Mouse (Mus musculus): ENCODE measurements at regions not wholly inside any gene's neighbourhood (a gene's known extent, or its start where the extent isn't known, plus 50 kb on each side); places are given as distances from the start of the nearest gene placed in this dataset.

DNA sequence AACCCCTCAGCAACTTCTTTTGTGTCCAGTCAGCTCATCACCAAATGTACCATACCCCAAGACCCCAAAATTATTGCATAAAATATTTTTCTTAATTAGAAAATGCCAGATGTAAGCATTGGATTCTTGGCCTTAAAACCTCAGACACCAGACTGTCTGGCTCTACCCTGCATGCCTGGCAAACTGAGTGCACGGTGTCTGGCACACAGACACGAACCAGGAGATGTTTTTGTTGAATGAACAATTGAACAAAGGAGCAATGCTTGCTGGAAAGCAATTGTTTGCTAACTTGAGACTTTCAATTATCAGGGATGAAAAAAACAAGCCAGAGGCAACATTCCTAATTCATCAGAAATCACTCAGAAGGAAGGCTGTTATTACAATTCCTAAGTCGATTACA is 215.3 kb upstream of the Tmtc4 start:
- no peak overlapping the region for H3K9ac ChIP-seq (replicated peaks; ENCODE audit: low read depth, low read length)
- peaks cover 9% of the 10 kb centered on the region; the same call in 1 of the 2 replicates for H3K4me1 ChIP-seq (ENCODE audit: control insufficient read depth, insufficient read depth)
- H3K9me3 ChIP-seq (replicated peaks; ENCODE audit: control insufficient read depth, low read length), result 0 out of 2 replicates have a peak, but pooled peaks cover 5% of the 10 kb centered on the region
- no peak overlapping the region for H3K4me3 ChIP-seq (ENCODE audit: low read depth, low read length)
- TF ChIP-seq EP300 (IDR thresholded peaks at IDR 0.05; ENCODE audit: low read depth) (no peak), CTCF (IDR thresholded peaks at IDR 0.05; ENCODE audit: low read depth) (no peak)
- no peaks in the 10 kb centered on the region for H3K27me3 ChIP-seq (ENCODE audit: control insufficient read depth, insufficient read depth, low read length)
- no peak overlapping the region for H3K4me2 ChIP-seq (ENCODE audit: low read depth, low read length)
- no peak for ATAC-seq (ENCODE audit: insufficient read depth, low read depth)
- DNase-seq (ENCODE audit: low spot score), result no peak
- H3K27ac ChIP-seq (ENCODE audit: low read depth), result no peak overlapping the region
- H3K36me3 ChIP-seq (replicated peaks; ENCODE audit: control insufficient read depth, insufficient read depth, low read length), result no peaks in the 10 kb centered on the region
- WGBS, result 70% methylated on average over 3 of the region's 3 CpGs

GRCm38 (mm10) chr14:123192574-123192973 is 208.7 kb upstream of the Tmtc4 start:
- Histone ChIP-seq H3K4me1 (ENCODE audit: control insufficient read depth, insufficient read depth) (no peaks in the 10 kb centered on the region), H3K27ac (ENCODE audit: low read depth) (no peak overlapping the region), H3K9me3 (replicated peaks; ENCODE audit: control insufficient read depth, low read length) (0 out of 2 replicates have a peak, but pooled peaks cover 5% of the 10 kb centered on the region), H3K9ac (replicated peaks; ENCODE audit: low read depth, low read length) (no peak overlapping the region), H3K36me3 (replicated peaks; ENCODE audit: control insufficient read depth, insufficient read depth, low read length) (no peaks in the 10 kb centered on the region), H3K27me3 (ENCODE audit: control insufficient read depth, insufficient read depth, low read length) (no peaks in the 10 kb centered on the region), H3K4me2 (ENCODE audit: low read depth, low read length) (no peak overlapping the region), H3K4me3 (ENCODE audit: low read depth, low read length) (no peak overlapping the region)
- no peak for ATAC-seq (ENCODE audit: insufficient read depth, low read depth)
- TF ChIP-seq EP300 (IDR thresholded peaks at IDR 0.05; ENCODE audit: low read depth), result no peak
- DNase-seq (ENCODE audit: low spot score), result no peak
- WGBS, result 54% methylated on average over 2 of the region's 2 CpGs

DNA sequence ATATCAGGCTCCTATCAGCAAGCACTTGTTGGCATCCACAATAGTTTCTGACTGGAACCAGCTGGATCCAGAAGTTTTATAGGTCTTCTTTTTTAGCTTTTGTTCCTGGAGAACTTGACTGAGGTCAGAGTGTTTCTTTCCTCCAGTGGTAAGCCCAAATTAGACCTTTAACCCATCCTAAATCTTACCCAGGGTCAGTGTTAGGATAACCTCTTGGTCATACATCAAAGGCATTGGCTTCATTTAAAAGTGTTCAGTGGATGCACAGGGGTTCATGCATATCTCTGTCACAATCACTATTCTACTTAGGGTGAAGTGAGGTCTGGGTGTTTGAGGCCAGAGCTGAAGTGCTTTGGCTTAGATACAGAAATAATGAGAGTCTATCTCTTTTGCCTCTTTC is 206.9 kb upstream of the Tmtc4 start:
- H3K27me3 ChIP-seq (ENCODE audit: control insufficient read depth, insufficient read depth, low read length), result no peaks in the 10 kb centered on the region
- DNase-seq (ENCODE audit: low spot score) (no peak), ATAC-seq (ENCODE audit: insufficient read depth, low read depth) (no peak)
- no peaks in the 10 kb centered on the region for H3K36me3 ChIP-seq (replicated peaks; ENCODE audit: control insufficient read depth, insufficient read depth, low read length)
- no peak overlapping the region for H3K9ac ChIP-seq (replicated peaks; ENCODE audit: low read depth, low read length)
- no peak for TF ChIP-seq CTCF (IDR thresholded peaks at IDR 0.05; ENCODE audit: low read depth)
- H3K9me3 ChIP-seq (replicated peaks; ENCODE audit: control insufficient read depth, low read length), result no peaks in the 10 kb centered on the region
- no peak overlapping the region for H3K27ac ChIP-seq (ENCODE audit: low read depth)
- H3K4me2 ChIP-seq (ENCODE audit: low read depth, low read length), result no peak overlapping the region
- H3K4me1 ChIP-seq (ENCODE audit: control insufficient read depth, insufficient read depth), result no peaks in the 10 kb centered on the region
- no peak overlapping the region for H3K4me3 ChIP-seq (ENCODE audit: low read depth, low read length)

GRCm38 (mm10) chr14:123187270-123188058 is 203.6 kb upstream of the Tmtc4 start:
- Histone ChIP-seq H3K9me3 (replicated peaks; ENCODE audit: control insufficient read depth, low read length) (no peaks in the 10 kb centered on the region), H3K27me3 (ENCODE audit: control insufficient read depth, insufficient read depth, low read length) (no peaks in the 10 kb centered on the region), H3K4me2 (ENCODE audit: low read depth, low read length) (no peak overlapping the region), H3K4me1 (ENCODE audit: control insufficient read depth, insufficient read depth) (no peaks in the 10 kb centered on the region), H3K4me3 (ENCODE audit: low read depth, low read length) (no peak overlapping the region), H3K36me3 (replicated peaks; ENCODE audit: control insufficient read depth, insufficient read depth, low read length) (no peaks in the 10 kb centered on the region), H3K27ac (ENCODE audit: low read depth) (no peak overlapping the region), H3K9ac (replicated peaks; ENCODE audit: low read depth, low read length) (no peak overlapping the region)
- ATAC-seq (ENCODE audit: insufficient read depth, low read depth) (no peak), DNase-seq (ENCODE audit: low spot score) (no peak)
- TF ChIP-seq CTCF (IDR thresholded peaks at IDR 0.05; ENCODE audit: low read depth), result no peak
- no peak for TF ChIP-seq EP300 (IDR thresholded peaks at IDR 0.05; ENCODE audit: low read depth)
- WGBS, result 60% methylated on average over 11 of the region's 11 CpGs

- Histone ChIP-seq H3K9me3 (replicated peaks; ENCODE audit: control insufficient read depth, low read length) (no peaks in the 10 kb centered on the region), H3K27ac (ENCODE audit: low read depth) (no peak overlapping the region), H3K9ac (replicated peaks; ENCODE audit: low read depth, low read length) (no peak overlapping the region), H3K4me2 (ENCODE audit: low read depth, low read length) (no peak overlapping the region), H3K36me3 (replicated peaks; ENCODE audit: control insufficient read depth, insufficient read depth, low read length) (no peaks in the 10 kb centered on the region), H3K4me1 (ENCODE audit: control insufficient read depth, insufficient read depth) (no peaks in the 10 kb centered on the region), H3K4me3 (ENCODE audit: low read depth, low read length) (no peak overlapping the region), H3K27me3 (ENCODE audit: control insufficient read depth, insufficient read depth, low read length) (no peaks in the 10 kb centered on the region)
- no peak for ATAC-seq (ENCODE audit: insufficient read depth, low read depth)
- DNase-seq (ENCODE audit: low spot score), result no peak
- 65% methylated on average over 2 of the region's 2 CpGs for WGBS
- TF ChIP-seq EP300 (IDR thresholded peaks at IDR 0.05; ENCODE audit: low read depth) (no peak), CTCF (IDR thresholded peaks at IDR 0.05; ENCODE audit: low read depth) (no peak)
Observed at GRCm38 (mm10) chr14:123173183-123173582, 189.3 kb upstream of the Tmtc4 start.

DNA sequence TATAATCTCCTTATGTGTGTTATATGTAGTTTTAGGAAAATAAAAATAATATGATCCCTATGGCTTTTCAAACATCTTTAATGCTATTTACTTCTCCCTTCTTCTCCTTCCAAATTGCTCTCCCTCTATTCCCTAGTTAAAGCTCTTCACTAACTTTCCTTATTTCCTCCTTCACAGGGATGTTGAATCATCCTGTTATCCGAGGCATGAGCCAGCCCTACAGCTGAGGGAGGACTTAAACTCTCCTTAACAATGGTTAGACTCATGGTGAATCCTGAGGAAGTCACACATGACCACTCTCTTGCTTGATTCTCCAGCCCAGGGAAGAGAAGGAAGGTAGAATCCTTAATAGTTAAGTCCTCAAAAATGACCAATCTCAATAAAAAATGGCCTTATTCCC is 188.0 kb upstream of the Tmtc4 start:
- ATAC-seq (ENCODE audit: insufficient read depth, low read depth), result no peak
- Histone ChIP-seq H3K27ac (ENCODE audit: low read depth) (no peak overlapping the region), H3K36me3 (replicated peaks; ENCODE audit: control insufficient read depth, insufficient read depth, low read length) (no peaks in the 10 kb centered on the region), H3K4me2 (ENCODE audit: low read depth, low read length) (no peak overlapping the region), H3K4me3 (ENCODE audit: low read depth, low read length) (no peak overlapping the region), H3K9ac (replicated peaks; ENCODE audit: low read depth, low read length) (no peak overlapping the region), H3K9me3 (replicated peaks; ENCODE audit: control insufficient read depth, low read length) (no peaks in the 10 kb centered on the region), H3K27me3 (ENCODE audit: control insufficient read depth, insufficient read depth, low read length) (no peaks in the 10 kb centered on the region), H3K4me1 (ENCODE audit: control insufficient read depth, insufficient read depth) (no peaks in the 10 kb centered on the region)
- WGBS, result 32% methylated on average over 1 of the region's 1 CpGs
- no peak for TF ChIP-seq EP300 (IDR thresholded peaks at IDR 0.05; ENCODE audit: low read depth)
- no peak for TF ChIP-seq CTCF (IDR thresholded peaks at IDR 0.05; ENCODE audit: low read depth)
- no peak for DNase-seq (ENCODE audit: low spot score)

All from heart, postnatal 0 days (tissue).